ENCODE assay signal across 19 mouse cellular contexts in genomic region chr16:95122048-95122447, GRCm38 (mm10).
"Had no signal": no experiment of that assay in that cellular context is flagged by ENCODE, and none has a peak within 500 bp of the region (broad histone marks: within the 10 kb centered on the region; RNA-seq: fewer than 3 reads in every experiment).

No protein-coding gene starts in this region.

- H3K27ac ChIP-seq: limb, embryonic 12.5 days; limb, embryonic 15.5 days; liver, embryonic 14.5 days; macrophage; midbrain, embryonic 15.5 days; neural tube, embryonic 13.5 days; stomach, embryonic 15.5 days had no signal

- H3K4me3 ChIP-seq: limb, embryonic 12.5 days; limb, embryonic 15.5 days; midbrain, embryonic 15.5 days; myocyte; neural tube, embryonic 13.5 days; stomach, embryonic 15.5 days had no signal

- H3K4me2 ChIP-seq: limb, embryonic 12.5 days; limb, embryonic 15.5 days; liver, embryonic 11.5 days; lung, embryonic 14.5 days; midbrain, embryonic 15.5 days; neural tube, embryonic 13.5 days; stomach, embryonic 15.5 days had no signal

- H3K36me3 ChIP-seq: limb, embryonic 12.5 days; limb, embryonic 15.5 days; midbrain, embryonic 15.5 days; neural tube, embryonic 13.5 days; stomach, embryonic 15.5 days had no signal

- DNase-seq: kidney, postnatal 10 days; kidney, postnatal 36 days; left cerebral cortex, postnatal 4 days; liver, postnatal 0 days; lung, embryonic 14.5 days; retina, postnatal 1 day; right cerebral cortex, postnatal 25 days; spleen, adult 18-20 months; thymus, postnatal 25 days had no signal

- H3K9me3 ChIP-seq: limb, embryonic 12.5 days; limb, embryonic 15.5 days; midbrain, embryonic 15.5 days; neural tube, embryonic 13.5 days; stomach, embryonic 15.5 days had no signal

- H3K27me3 ChIP-seq: midbrain, embryonic 15.5 days; stomach, embryonic 15.5 days had no signal

- ATAC-seq: liver, postnatal 0 days; lung, postnatal 0 days; midbrain, embryonic 15.5 days had no signal

- H3K4me1 ChIP-seq: limb, embryonic 12.5 days; limb, embryonic 15.5 days; stomach, embryonic 15.5 days had no signal

- H3K9ac ChIP-seq: limb, embryonic 12.5 days; limb, embryonic 15.5 days; liver, embryonic 14.5 days; liver, postnatal 0 days; lung, embryonic 14.5 days; midbrain, embryonic 15.5 days; neural tube, embryonic 13.5 days; stomach, embryonic 15.5 days had no signal
